Mouse (Mus musculus): Measurements from ENCODE around the gene Fer1l5.

Gene Fer1l5

DNA sequence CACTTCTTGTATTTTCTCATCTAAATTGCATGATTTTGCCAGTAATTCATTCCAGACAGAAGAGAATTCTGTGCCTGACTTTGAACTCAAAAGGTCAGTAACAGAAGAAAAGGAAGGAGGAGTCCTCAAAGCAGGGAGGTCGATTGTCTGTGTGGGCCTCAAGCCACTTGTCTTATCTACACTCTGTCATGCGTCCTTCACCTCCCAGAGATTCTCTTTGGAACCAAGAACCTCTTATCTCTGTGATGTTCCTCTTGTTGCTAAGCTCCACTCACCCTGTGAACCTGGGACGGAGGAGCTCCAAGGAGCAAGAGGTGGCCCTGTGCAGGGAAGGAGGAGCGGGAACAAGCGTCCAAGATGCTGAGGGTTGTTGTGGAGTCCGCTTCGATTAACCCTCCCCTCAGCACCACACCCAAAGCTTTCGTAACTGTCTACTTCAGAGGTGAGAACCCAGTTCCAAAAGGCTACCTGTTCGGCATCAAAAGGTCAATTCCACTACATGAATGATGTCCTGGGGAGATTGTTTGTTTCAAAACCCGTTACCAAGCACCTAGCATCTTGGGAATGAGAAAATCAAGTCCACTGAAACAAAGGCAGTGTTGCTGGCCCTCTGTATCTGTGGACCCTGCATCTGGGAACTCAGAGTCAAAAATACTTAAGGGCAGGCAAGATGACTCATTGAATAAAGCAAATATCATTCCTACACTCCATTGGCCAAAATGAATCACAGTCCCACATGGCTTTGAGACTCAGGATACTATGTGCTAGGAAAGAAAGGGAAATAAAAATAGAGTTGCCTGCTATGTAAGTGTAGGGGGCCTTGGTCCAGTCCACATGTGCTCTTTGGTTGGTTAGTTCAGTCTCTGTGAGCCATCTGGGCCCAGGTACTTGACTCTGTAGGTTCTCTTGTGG lies at the start of gene Fer1l5:
TSS of gene Fer1l5 (plus strand) at position 358 of the 912 bp plus-strand sequence.
- in situ Hi-C loops (cut with MboI, MseI): no loop called here

DNA sequence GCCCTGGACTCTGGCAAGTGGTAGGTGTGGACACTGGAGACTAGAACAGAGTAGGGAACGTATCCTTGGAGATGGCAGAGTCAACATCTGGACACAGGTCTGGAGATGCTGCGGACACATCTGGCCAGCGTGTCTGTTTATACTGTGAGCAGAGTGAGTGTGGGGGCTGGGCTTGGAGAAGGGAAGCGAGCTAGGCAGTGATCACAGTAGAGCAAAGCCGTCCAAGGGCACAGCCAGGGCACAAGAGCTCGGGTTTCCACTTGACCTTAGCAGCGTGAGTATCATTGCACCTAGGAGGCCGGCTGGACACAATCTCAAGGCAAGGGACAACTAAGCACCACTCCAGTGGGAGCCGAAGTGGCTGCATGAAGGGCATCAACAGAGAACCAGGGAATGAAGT lies 49.0 kb upstream of the Fer1l5 start:
- in situ Hi-C loops (cut with MboI, MseI): no loop called here

DNA sequence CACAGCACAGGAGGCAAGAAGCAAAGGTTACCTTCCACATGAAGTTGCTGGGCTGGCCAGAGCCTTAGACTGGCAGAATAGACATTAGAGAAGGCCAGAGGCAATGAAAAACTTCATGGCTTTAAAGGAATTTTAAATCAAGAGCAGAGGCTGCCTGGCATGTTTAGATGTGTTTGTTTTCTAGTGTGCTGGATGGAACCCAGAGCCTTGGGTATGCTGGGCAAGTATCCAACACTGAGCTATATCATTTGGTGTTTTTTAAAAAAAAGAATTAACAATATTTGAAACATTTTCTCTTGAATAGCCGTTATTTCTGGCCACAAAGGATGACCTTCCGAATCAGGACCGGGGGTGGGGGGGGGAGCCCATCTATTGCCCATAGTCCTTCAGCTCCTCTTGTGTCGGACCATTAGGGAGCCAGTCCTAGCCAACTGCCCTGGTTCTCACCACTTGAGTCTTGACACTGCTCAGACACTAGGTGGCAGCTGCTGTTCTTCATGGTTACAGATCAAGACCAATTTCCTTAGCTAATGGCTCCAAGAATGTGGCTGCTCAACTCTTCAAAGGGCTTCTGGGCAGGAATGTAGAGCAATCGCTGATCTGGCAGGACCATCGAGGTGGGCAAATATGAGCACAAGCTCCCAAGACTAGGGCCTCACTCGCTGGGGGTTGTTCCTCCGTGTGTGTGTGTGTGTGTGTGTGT lies 48.2 kb upstream of the Fer1l5 start:
- in situ Hi-C loops (cut with MboI, MseI): no loop called here

DNA sequence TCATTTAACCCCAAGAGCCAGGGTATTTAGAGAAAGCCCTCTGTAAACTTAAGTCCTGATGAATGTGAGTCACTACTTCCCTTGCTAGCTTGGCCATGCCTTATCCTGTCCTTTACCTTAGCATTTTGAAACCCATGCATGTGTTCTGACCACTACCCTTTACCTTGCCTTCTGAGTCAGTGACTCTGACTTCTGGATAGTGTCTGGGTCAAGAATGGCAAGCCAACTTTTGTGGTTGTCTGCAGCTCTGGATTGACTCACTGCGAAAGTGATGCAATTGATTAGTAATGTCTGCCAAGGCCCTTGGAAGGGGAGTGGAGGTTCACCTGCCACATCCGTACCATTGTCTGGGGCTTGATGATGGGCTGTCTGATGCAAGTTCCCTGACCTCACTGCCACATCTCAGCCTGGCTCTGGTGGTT lies 46.2 kb upstream of the Fer1l5 start:
- in situ Hi-C loops (cut with MboI, MseI): no loop called here

DNA sequence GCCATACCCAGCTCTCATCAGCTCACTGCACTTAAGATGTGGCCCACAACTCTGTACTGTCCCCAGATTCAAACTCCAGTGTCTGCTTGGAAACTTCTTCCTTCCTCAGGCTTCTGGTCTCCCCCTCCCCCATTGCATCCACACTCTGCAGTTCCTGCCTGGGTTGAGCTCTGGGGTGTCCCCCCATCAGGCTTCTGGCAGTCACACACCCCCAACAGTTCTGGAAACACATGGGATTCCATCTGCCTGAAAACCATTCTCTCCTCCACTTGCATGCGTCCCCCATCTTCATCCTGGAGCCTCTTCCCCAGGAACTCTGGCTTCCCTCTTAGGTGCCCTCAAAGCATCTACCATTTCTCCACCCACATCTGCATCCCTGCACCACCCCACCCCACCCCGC lies 45.3 kb upstream of the Fer1l5 start:
- in situ Hi-C loops (cut with MboI, MseI): no loop called here

DNA sequence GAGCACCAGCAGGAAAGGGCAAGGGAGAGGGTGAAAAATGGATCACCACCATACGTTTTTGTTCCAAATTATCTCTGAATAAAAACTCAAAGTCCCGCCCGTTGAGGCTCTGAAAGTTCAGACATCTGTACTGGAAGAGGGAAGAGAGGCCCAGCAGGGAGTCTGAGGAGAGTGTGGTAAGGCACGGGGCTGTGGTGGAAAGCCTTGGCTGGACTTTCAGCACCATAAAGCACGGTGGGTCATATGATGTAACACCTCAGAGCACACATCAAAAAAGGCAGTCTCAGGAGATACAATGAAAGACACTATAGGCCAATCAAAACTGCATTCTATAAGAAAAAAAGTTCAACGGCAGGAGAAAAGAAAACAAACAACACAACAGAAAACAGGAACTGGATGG lies 40.3 kb upstream of the Fer1l5 start:
- in situ Hi-C loops (cut with MboI, MseI): no loop called here

DNA sequence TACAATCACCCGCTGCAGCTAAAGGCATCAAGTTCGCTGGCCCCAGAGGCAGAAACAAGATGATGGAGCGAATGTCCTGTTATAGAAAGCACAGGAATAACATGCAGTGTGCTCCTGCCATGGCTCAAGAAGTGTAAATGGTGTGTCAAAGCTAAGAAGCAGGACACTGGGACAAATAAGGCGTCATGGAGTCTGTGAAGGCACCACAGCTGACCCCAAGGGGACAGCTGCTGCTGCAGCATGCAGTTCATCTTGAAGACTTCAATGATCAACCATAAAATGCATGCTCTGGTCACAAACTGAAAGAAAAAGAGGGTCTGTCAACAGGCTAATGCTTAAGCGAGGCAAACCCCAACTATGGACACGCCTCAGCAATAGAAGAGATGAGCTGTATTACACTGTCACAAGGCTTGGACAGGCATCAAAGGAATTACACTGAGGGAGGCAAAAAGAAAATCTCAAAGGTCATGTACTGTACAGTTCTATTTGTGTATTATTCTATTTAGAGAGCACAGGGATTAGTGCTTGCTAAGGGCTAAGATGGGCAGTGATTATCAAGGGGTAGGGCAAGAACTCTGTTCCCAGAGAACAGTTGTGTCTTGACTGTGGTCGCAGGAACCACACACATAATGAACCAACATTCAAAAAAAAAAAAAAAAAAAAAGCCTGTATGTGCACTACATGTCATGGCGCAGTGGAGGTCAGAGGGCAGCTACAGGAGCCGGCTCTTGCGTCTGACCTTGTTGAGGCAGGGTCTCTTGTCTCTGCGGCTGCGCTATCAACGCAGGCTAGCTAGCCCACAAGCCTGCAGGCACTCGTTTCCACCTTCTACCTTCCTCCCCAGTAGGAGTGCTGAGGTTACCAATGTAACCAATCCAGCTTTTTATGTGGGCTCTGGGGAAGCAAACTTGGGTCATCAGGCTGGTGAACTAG lies 38.9 kb upstream of the Fer1l5 start:
- in situ Hi-C loops (cut with MboI, MseI): no loop called here

DNA sequence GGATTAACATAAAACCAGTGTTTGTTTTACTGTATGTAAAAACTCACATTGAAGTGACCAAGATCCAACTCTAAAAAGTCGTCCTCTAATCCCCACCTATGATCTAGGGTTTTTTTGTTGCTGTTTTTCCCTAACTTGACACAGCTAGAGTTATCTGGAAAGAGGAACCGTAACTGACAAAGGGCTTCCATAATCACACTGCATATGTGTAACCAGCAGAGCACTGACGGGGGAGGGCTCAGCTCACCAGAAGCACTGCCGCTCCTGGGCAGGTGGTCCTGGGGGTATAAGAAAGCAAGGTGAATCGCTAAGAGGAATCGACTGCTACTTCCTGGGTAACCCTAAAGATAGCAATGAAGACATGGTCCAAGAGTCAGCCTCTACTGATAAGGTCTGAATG lies 29.5 kb upstream of the Fer1l5 start:
- in situ Hi-C loops (cut with MboI, MseI): no loop called here

DNA sequence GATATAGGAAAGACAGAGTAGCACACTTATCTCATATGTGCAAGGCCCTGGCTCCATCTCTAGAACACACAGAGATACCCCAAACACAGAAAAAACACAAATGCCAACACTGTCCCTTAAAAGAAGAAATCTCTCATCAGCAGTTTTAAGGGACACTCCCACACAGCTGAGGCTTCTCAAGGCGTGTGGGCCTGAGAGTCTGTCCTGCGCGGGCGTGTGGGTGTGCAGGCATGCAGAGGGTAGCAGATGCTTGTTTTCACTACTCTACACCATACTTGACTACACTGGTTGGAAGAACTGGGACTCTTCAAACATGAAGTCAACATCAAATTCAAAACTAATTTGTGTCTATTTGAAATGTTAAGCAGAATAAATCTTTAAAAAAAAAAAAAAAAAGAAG lies 19.7 kb upstream of the Fer1l5 start:
- in situ Hi-C loops (cut with MboI, MseI): no loop called here

DNA sequence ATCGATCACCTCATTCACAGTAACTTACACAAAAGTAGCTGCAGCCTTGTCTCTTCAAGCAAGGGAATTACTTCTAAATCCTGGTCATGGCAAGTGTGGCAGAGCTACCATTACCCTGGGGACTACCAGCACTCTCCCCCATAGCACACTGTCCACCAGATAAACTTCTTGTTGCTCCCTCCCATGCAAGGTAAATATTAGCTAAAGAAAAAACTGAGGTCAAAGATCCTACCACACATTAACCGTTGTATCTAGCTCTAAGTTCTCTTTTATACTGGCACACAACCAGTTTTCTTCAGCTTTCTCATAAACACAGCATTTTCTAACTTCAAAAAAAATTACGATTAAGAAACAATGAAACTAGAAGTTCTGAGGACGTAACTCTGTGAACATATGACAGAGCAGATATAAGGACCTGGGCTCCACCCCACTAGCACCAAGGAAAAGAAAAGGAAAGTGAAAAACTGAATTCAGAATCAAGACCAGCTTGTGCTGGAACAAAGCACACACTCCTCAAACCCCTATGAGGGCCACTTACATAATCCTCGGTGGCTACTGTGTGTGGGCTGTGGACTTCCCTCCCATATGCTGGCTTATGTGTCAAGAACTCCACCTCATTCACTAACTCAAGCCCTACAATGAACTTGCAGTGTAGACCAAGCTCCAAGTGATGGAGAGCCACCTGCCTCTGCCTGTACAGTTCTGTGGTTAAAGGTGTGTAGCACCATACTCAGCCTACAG lies 15.0 kb upstream of the Fer1l5 start:
- in situ Hi-C loops (cut with MboI, MseI): no loop called here

DNA sequence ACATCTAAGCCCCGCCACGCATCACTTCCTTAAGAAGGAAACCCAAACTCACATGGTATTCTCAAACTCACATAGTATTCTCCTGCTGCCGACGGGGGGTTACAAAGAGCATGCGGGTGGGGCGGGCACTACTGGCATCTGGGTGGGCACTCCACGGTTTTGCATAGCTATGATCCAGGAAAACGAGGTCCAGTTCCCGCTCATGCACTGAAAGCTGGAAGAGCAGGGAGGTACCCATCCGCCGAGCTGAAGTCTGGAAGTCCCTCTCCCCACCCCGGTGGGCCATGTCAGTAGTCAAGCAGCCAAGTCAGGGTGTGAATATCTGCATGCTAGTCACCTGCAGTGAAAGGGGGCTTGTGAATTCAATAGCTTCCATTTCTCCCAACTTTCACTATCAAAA lies 4.4 kb upstream of the Fer1l5 start:
- in situ Hi-C loops (cut with MboI, MseI): loop anchor here (10.0 kb wide), 1 partner anchor 107 kb away; the partner anchor contains the start of gene Cnnm4

DNA sequence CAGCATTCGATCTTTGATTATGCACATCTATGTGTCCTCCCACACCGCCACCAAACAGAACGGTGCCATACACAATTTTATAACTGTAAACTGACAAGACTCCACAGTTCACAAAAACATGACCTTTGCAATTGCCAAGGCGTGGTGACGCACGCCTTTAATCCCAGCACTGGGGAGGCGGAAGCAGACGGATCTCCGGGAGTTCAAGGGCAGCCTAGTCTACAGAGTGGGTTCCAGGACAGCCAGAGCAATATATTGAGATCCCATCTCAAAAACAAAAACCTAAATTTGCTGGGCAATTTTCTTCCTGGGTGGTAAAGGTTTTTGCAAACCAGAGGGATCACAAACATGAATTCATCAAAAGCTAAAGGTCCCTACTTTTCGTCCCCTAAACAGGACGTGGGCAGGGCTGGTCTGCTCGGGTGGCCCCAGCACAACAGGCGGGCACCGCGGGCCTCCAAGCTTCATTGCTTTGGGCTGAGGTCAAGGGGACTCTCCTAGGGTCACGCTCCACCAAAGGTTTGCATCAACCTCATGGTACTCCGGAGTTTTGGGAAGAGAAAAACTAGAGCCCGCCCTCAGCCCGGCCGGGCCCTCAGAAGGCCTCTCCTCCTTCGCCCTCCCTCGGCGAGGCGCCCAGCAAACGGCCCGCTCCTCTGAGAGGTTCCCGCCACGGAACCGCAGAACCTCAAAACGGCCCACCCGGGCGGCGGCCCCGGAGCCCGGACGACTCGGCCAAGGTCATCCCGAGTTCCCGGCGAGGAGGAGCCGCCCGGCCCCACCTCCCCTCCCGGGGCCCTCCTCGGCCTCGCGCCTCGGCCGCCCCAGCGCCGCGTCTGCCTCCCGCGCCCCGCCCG lies 3.8 kb upstream of the Fer1l5 start:
- in situ Hi-C loops (cut with MboI, MseI): loop anchor here (10.0 kb wide), 1 partner anchor 106 kb away; the partner anchor contains the start of gene Cnnm4

DNA sequence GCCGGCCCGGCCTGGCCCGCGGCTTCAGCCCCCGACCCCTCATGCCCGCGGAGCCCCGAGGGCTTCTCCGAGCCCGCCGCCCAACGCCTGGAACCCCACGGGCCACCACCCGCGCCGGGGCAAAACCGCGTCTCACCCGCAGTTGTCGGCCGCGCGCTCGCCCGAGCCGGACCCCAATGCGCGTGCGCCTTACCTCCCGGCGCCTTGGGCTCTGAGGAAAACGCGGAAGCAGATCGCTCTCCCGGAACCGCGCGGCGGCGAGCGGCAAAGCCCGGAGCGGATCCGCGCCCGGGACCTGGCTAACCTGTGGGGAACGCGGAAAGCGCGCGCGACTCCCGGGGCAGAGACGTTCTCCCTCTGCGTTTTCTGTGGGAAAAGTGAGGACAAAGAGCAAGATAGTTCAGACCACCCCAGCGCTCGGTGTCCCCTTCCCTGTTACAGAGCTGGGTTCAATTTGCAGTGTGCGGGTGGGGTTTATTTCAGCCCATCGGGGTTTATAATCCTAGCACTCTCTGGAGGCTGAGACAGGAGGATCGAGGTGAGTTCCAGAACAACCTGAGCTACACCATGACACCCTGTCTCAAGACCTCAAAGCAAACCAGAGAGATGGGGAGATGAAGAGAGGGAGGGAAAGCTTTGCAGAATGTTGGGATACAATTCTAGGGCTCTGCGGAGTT lies 3.0 kb upstream of the Fer1l5 start, which contains the start of gene Kansl3:
TSS of gene Kansl3 (minus strand) at position 213 of the 677 bp plus-strand sequence.
- in situ Hi-C loops (cut with MboI, MseI): loop anchor here (10.0 kb wide), 1 partner anchor 106 kb away; the partner anchor contains the start of gene Cnnm4

DNA sequence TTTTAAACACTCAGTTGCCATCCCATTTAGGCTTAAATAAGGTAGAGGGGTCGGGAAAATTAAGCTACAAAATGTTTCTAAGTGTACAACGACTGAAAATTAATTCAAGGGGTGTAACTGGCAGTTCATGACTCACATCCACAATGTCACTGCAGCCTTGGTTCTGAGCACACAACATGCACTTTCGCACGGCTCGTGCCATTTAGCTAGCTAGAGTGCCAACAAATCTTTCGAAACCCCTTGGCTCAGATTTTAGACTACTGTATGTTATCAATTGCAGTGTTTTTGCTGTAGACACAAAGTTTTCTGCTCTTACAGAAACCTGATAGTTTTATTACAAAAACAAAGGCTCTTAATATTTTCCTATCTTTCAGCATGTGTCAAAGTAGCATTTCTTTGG lies 1.2 kb upstream of the Fer1l5 start:
- in situ Hi-C loops (cut with MboI, MseI): no loop called here

DNA sequence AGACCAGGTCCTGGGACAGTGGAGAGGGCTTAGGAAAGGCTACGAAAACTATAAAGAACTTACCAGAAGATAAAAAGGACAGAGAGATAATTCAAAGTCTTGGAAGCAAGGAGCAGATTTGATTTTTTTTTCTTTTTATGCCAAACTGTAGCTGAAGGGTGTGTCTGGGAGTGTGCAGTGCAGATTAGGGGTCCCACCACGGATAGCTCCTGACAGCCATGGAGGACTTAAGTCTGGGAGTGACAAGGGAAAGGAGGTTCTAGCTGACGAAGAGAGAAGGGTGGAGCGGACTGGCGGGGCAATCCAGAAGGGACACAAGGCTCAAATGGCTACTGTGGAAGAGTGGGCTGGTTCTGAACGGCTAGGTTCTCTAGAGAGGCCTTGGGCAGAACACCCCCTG lies 6.8 kb downstream of the Fer1l5 start:
- in situ Hi-C loops (cut with MboI, MseI): no loop called here

DNA sequence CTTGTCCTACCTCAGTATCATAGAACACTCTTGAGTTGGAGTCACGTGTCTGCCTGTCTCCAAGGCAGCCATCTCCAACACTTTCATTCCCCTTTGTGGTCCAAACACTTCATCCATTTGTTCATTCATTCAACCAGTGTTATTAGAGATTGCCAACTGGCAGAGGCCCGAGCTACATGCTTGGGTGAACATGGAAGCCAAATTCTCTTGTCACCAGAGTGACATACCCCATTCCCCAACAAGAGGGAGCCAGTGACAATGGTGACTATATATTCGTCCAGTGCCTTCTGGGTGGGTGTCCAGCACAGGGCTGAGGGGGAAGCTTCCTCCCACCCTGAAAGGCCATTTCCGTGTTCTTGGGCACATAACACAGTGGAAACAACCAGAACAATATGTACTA lies 7.5 kb downstream of the Fer1l5 start:
- in situ Hi-C loops (cut with MboI, MseI): no loop called here

DNA sequence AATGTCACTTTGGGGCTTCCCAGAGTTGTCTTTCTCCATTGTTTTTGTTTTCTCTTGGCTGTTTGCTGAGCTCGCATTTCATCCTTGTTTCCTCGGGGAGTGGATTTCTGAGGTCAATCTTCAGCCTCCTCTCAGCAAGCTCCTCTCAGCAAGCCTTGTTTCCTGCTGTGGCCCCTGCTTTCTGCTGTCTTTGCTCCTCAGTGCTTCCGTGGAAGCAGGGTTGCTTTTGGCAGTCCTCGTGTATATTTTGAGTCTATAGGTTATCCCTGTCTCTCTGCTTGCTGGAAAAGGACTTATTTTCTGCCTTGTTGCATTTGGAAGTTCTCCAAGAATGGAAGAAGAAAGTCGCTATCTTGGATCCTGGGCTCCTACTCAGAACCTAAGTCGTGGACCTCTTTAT lies 24.9 kb downstream of the Fer1l5 start:
- in situ Hi-C loops (cut with MboI, MseI): loop anchor here (10.0 kb wide), 1 partner anchor 728 kb away; no protein-coding TSS in a partner anchor

DNA sequence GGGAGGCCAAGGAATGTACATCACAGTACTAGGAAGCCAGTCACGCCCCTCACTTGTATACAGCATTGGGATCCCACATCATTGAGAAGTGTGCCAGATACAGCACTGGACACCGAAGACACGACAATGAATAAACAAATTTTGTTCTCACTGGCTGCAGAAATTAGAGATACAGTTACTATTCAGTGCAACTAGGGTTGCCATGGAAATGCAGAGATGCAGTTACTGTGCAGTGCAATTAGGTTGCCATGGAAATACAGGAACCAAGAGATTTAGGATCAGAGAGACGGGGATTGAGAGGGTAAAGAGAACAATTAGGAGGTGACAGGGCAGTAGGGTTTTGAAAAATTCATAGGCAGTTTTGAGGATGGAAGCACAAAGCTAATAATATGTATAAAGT lies 29.4 kb downstream of the Fer1l5 start:
- in situ Hi-C loops (cut with MboI, MseI): no loop called here

DNA sequence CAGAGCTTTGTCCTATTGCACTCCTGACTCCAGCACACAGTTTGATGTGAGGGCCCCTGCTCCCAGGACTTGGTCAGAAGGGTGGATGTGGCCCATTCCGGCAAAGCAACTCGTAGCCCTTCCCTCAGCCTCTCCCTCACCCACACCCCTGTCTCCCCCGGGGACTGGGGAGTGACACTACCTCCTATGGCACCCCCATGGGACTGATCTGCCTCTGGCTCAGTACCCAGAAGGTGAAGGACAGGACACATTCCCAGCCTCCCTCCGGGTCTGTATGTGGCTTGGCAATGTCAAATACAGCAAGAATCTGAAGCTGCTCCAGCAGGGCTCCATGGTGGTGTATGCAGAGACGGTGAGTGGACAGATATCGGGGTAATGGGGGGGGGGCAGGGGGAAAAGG lies 32.4 kb downstream of the Fer1l5 start:
- in situ Hi-C loops (cut with MboI, MseI): no loop called here

Measured in regulatory T cell (primary cell).